Mouse (Mus musculus): ENCODE results near the gene Fer1l5.

Fer1l5 gene

GRCm38 (mm10) chr1:36404531-36404930 lies 32.4 kb downstream of the Fer1l5 start:
- ATAC-seq (ENCODE audit: insufficient number of reproducible peaks, low FRiP score, low TSS enrichment) = no peak

- no peak for ATAC-seq (ENCODE audit: insufficient number of reproducible peaks, low FRiP score, low TSS enrichment)
These were observed 57.4 kb downstream of the Fer1l5 start for GRCm38 (mm10) chr1:36429511-36429910.

- no peak for ATAC-seq (ENCODE audit: insufficient number of reproducible peaks, low FRiP score, low TSS enrichment)
These were observed 60.9 kb downstream of the Fer1l5 start for GRCm38 (mm10) chr1:36432999-36433398.

GRCm38 (mm10) chr1:36433616-36434015 lies 61.5 kb downstream of the Fer1l5 start:
- no peak for ATAC-seq (ENCODE audit: insufficient number of reproducible peaks, low FRiP score, low TSS enrichment)

- no peak for ATAC-seq (ENCODE audit: insufficient number of reproducible peaks, low FRiP score, low TSS enrichment)
These were observed 63.0 kb downstream of the Fer1l5 start for GRCm38 (mm10) chr1:36435071-36435470.

GRCm38 (mm10) chr1:36436515-36436914 lies 64.4 kb downstream of the Fer1l5 start:
- no peak for ATAC-seq (ENCODE audit: insufficient number of reproducible peaks, low FRiP score, low TSS enrichment)

GRCm38 (mm10) chr1:36437223-36437622 lies 65.1 kb downstream of the Fer1l5 start:
- ATAC-seq (ENCODE audit: insufficient number of reproducible peaks, low FRiP score, low TSS enrichment) = no peak

- ATAC-seq (ENCODE audit: insufficient number of reproducible peaks, low FRiP score, low TSS enrichment) = 0 out of 2 replicates have a peak, but pooled peaks have one; percentile 27
These were observed 69.0 kb downstream of the Fer1l5 start for GRCm38 (mm10) chr1:36441101-36441500.

- ATAC-seq (ENCODE audit: insufficient number of reproducible peaks, low FRiP score, low TSS enrichment) = peak; percentile 98
These were observed 72.7 kb downstream of the Fer1l5 start, which contains the start of gene Lman2l for GRCm38 (mm10) chr1:36444471-36445464. Gene Lman2l (minus strand): TSS chr1:36445271.

- no peak for ATAC-seq (ENCODE audit: insufficient number of reproducible peaks, low FRiP score, low TSS enrichment)
These were observed 73.4 kb downstream of the Fer1l5 start for GRCm38 (mm10) chr1:36445508-36445907.

GRCm38 (mm10) chr1:36446106-36446824 lies 74.2 kb downstream of the Fer1l5 start:
- ATAC-seq (ENCODE audit: insufficient number of reproducible peaks, low FRiP score, low TSS enrichment) = no peak

GRCm38 (mm10) chr1:36446841-36447240 lies 74.8 kb downstream of the Fer1l5 start:
- ATAC-seq (ENCODE audit: insufficient number of reproducible peaks, low FRiP score, low TSS enrichment) = no peak

- ATAC-seq (ENCODE audit: insufficient number of reproducible peaks, low FRiP score, low TSS enrichment) = no peak
These were observed 82.1 kb downstream of the Fer1l5 start for GRCm38 (mm10) chr1:36454055-36454815.

GRCm38 (mm10) chr1:36457388-36458014 lies 85.4 kb downstream of the Fer1l5 start:
- no peak for ATAC-seq (ENCODE audit: insufficient number of reproducible peaks, low FRiP score, low TSS enrichment)

- no peak for ATAC-seq (ENCODE audit: insufficient number of reproducible peaks, low FRiP score, low TSS enrichment)
These were observed 86.1 kb downstream of the Fer1l5 start for GRCm38 (mm10) chr1:36458169-36458568.

GRCm38 (mm10) chr1:36461829-36462228 lies 89.7 kb downstream of the Fer1l5 start:
- no peak for ATAC-seq (ENCODE audit: insufficient number of reproducible peaks, low FRiP score, low TSS enrichment)

GRCm38 (mm10) chr1:36465641-36466160 lies 93.6 kb downstream of the Fer1l5 start:
- no peak for ATAC-seq (ENCODE audit: insufficient number of reproducible peaks, low FRiP score, low TSS enrichment)

- no peak for ATAC-seq (ENCODE audit: insufficient number of reproducible peaks, low FRiP score, low TSS enrichment)
These were observed 95.4 kb downstream of the Fer1l5 start for GRCm38 (mm10) chr1:36467446-36467845.

GRCm38 (mm10) chr1:36469811-36470444 lies 97.8 kb downstream of the Fer1l5 start:
- no peak for ATAC-seq (ENCODE audit: insufficient number of reproducible peaks, low FRiP score, low TSS enrichment)
